Mouse (Mus musculus) myocyte (in vitro differentiated cells): ENCODE results near the gene Tdrd7. TPM values are rescaled to one million over a fixed set of nuclear protein-coding genes. Genes with fewer than 3 reads are reported as not detected.

Experiments used
- H3K27me3 ChIP-seq: one replicate; pipeline ENCODE4 v1.6.1; 2011; ENCODE audit not compliant: control insufficient read depth, insufficient read depth, insufficient read length
- H3K36me3 ChIP-seq: one replicate; pipeline ENCODE4 v1.6.1; 2011; ENCODE audit not compliant: control insufficient read depth, insufficient read depth
- H3K4me2 ChIP-seq: one replicate; pipeline ENCODE4 v1.6.1; 2011; ENCODE audit warnings: low read depth, control low read depth
- H3K4me3 ChIP-seq: one replicate; pipeline ENCODE4 v1.5.1; 2011; ENCODE audit warnings: mild to moderate bottlenecking, control low read depth, moderate library complexity
- H3K79me2 ChIP-seq: one replicate; pipeline ENCODE4 v1.6.1; 2011; ENCODE audit not compliant: control insufficient read depth, insufficient read depth
- H3ac ChIP-seq: one replicate; pipeline ENCODE4 v1.6.1; 2011; ENCODE audit not compliant: control insufficient read depth, insufficient read length
- CEBPB ChIP-seq: IDR thresholded peaks from 2 replicates; pipeline ENCODE4 v1.6.1; 2011; ENCODE audit warnings: mild to moderate bottlenecking, moderate library complexity; ENCODE audit not compliant: poor library complexity, insufficient read depth, severe bottlenecking
- E2F4 ChIP-seq: IDR thresholded peaks from one replicate; pipeline ENCODE4 v1.6.1; 2011; ENCODE audit warnings: mild to moderate bottlenecking, control low read depth, moderate library complexity; ENCODE audit not compliant: insufficient read depth
- MAX ChIP-seq: IDR thresholded peaks from one replicate; pipeline ENCODE4 v1.6.1; 2011; ENCODE audit warnings: low read depth, mild to moderate bottlenecking, control low read depth
- MYOD1 ChIP-seq, 3 experiments: IDR thresholded peaks; one replicate each; pipeline ENCODE4 v1.6.1; 2011; ENCODE audit warnings: control low read depth in 2 of 3, low read depth in 2 of 3, mild to moderate bottlenecking in 2 of 3, moderate library complexity in 1 of 3; ENCODE audit not compliant: insufficient read length in 2 of 3, control insufficient read depth in 1 of 3
- MYOG ChIP-seq, 3 experiments: IDR thresholded peaks; one replicate each; pipeline ENCODE4 v1.6.1; 2011; ENCODE audit warnings: control low read depth in 2 of 3, low read depth in 2 of 3, mild to moderate bottlenecking in 2 of 3; ENCODE audit not compliant: insufficient read length in 2 of 3, control insufficient read depth in 1 of 3, insufficient read depth in 1 of 3
- POLR2A ChIP-seq: IDR thresholded peaks from one replicate; pipeline ENCODE4 v1.6.1; 2011; ENCODE audit warnings: low read depth, mild to moderate bottlenecking, control low read depth, moderate library complexity; ENCODE audit not compliant: insufficient read length
- POLR2AphosphoS2 ChIP-seq: IDR thresholded peaks from one replicate; pipeline ENCODE4 v1.6.1; 2011; ENCODE audit warnings: low read depth, control low read depth; ENCODE audit not compliant: insufficient read length
- REST ChIP-seq: IDR thresholded peaks from one replicate; pipeline ENCODE4 v1.6.1; 2011; ENCODE audit warnings: mild to moderate bottlenecking, control low read depth, moderate library complexity; ENCODE audit not compliant: insufficient read depth, insufficient read length
- SRF ChIP-seq: IDR thresholded peaks from one replicate; pipeline ENCODE4 v1.6.1; 2011; ENCODE audit warnings: low read depth; ENCODE audit not compliant: control insufficient read depth, insufficient read length
- TCF12 ChIP-seq: IDR thresholded peaks from one replicate; pipeline ENCODE4 v1.6.1; 2011; ENCODE audit warnings: mild to moderate bottlenecking, control low read depth; ENCODE audit not compliant: poor library complexity, insufficient read depth, severe bottlenecking
- TCF3 ChIP-seq: IDR thresholded peaks from one replicate; pipeline ENCODE4 v1.6.1; 2011; ENCODE audit warnings: low read depth, control low read depth; ENCODE audit not compliant: insufficient read length
- USF1 ChIP-seq: IDR thresholded peaks from one replicate; pipeline ENCODE4 v1.6.1; 2011; ENCODE audit warnings: low read depth, mild to moderate bottlenecking, control low read depth, moderate library complexity
- polyA plus RNA-seq: library from polyadenylated mRNA; unstranded; fragments of >200 nt; fragmentation: generic; extraction: Trizol; gene quantifications from one replicate; pipeline ENCODE4 v1.2.1, GENCODE M21; 2012; ENCODE audit warnings: missing spikeins

The Tdrd7 gene
- polyA plus RNA-seq, 1 experiment = 12.0 TPM

- TF ChIP-seq MYOD1 (IDR thresholded peaks at IDR 0.05; ENCODE audit: control insufficient read depth in 1 of 3, insufficient read length in 2 of 3, low read depth in 2 of 3) (no peak), POLR2A (no peak), MAX (no peak), REST (no peak), CEBPB (no peak), POLR2AphosphoS2 (no peak), TCF12 (no peak), SRF (no peak)
- no peaks in the 10 kb centered on the region for H3K36me3 ChIP-seq
Measured at GRCm38 (mm10) chr4:46068060-46068459, 102.9 kb downstream of the Tdrd7 start.

GRCm38 (mm10) chr4:46068573-46068972 lies 103.4 kb downstream of the Tdrd7 start:
- Histone ChIP-seq H3K36me3 (no peaks in the 10 kb centered on the region), H3K4me3 (no peak overlapping the region), H3K27me3 (no peaks in the 10 kb centered on the region), H3ac (no peak overlapping the region), H3K79me2 (no peaks in the 10 kb centered on the region), H3K4me2 (no peak overlapping the region)
- TF ChIP-seq POLR2A (no peak), MYOD1 (IDR thresholded peaks at IDR 0.05; ENCODE audit: control insufficient read depth in 1 of 3, insufficient read length in 2 of 3, low read depth in 2 of 3) (no peak), POLR2AphosphoS2 (no peak), MAX (no peak), CEBPB (no peak), USF1 (no peak), MYOG (IDR thresholded peaks at IDR 0.05; ENCODE audit: control insufficient read depth in 1 of 3, insufficient read depth in 1 of 3, insufficient read length in 2 of 3, low read depth in 2 of 3) (no peak), SRF (no peak), REST (no peak), E2F4 (no peak), TCF12 (no peak), TCF3 (no peak)

More at GRCm38 (mm10) chr4:46068060-46068459, 102.9 kb downstream of the Tdrd7 start:
- Histone ChIP-seq H3K4me3 (no peak overlapping the region), H3K4me2 (no peak overlapping the region), H3K79me2 (no peaks in the 10 kb centered on the region), H3ac (no peak overlapping the region), H3K27me3 (no peaks in the 10 kb centered on the region)

GRCm38 (mm10) chr4:46069851-46070482 lies 104.8 kb downstream of the Tdrd7 start:
- no peak overlapping the region for H3K4me2 ChIP-seq
- TF ChIP-seq SRF (no peak), CEBPB (no peak), MYOD1 (IDR thresholded peaks at IDR 0.05; ENCODE audit: control insufficient read depth in 1 of 3, insufficient read length in 2 of 3, low read depth in 2 of 3) (no peak), TCF3 (no peak), E2F4 (no peak), MYOG (IDR thresholded peaks at IDR 0.05; ENCODE audit: control insufficient read depth in 1 of 3, insufficient read depth in 1 of 3, insufficient read length in 2 of 3, low read depth in 2 of 3) (no peak), REST (no peak)
- H3K4me3 ChIP-seq = no peak overlapping the region
- no peaks in the 10 kb centered on the region for H3K79me2 ChIP-seq
- no peaks in the 10 kb centered on the region for H3K27me3 ChIP-seq
- H3ac ChIP-seq = no peak overlapping the region
- no peaks in the 10 kb centered on the region for H3K36me3 ChIP-seq

GRCm38 (mm10) chr4:46072631-46073030 lies 107.5 kb downstream of the Tdrd7 start:
- Histone ChIP-seq H3K79me2 (no peaks in the 10 kb centered on the region), H3K27me3 (no peaks in the 10 kb centered on the region), H3K4me3 (no peak overlapping the region), H3ac (no peak overlapping the region), H3K4me2 (no peak overlapping the region), H3K36me3 (no peaks in the 10 kb centered on the region)
- TF ChIP-seq MYOG (IDR thresholded peaks at IDR 0.05; ENCODE audit: control insufficient read depth in 1 of 3, insufficient read depth in 1 of 3, insufficient read length in 2 of 3, low read depth in 2 of 3) (no peak), POLR2A (no peak), MAX (no peak), POLR2AphosphoS2 (no peak), SRF (no peak)

- TF ChIP-seq MAX (no peak), MYOG (IDR thresholded peaks at IDR 0.05; ENCODE audit: control insufficient read depth in 1 of 3, insufficient read depth in 1 of 3, insufficient read length in 2 of 3, low read depth in 2 of 3) (peak in 1 of 3 experiments; percentile 16)
- Histone ChIP-seq H3K4me2 (no peak overlapping the region), H3K27me3 (no peaks in the 10 kb centered on the region), H3K36me3 (no peaks in the 10 kb centered on the region), H3K79me2 (no peaks in the 10 kb centered on the region), H3ac (no peak overlapping the region), H3K4me3 (no peak overlapping the region)
Measured at GRCm38 (mm10) chr4:46073736-46074135, 108.6 kb downstream of the Tdrd7 start.
